Mouse (Mus musculus): Measurements from ENCODE around the gene Coq10b.

GRCm38 (mm10) chr1:55031026-55031779, 21.4 kb upstream of the Coq10b start:
- TF ChIP-seq CTCF (IDR thresholded peaks at IDR 0.05; ENCODE audit: low read depth, low read length) (no peak), POLR2A (IDR thresholded peaks at IDR 0.05; ENCODE audit: insufficient read depth, low read length) (no peak)
